Mouse (Mus musculus) heart, embryonic 10.5 days (tissue): ENCODE measurements at regions not wholly inside any gene's neighbourhood (a gene's known extent, or its start where the extent isn't known, plus 50 kb on each side); places are given as distances from the start of the nearest gene placed in this dataset.
A peak's percentile ranks its signal among the peaks of the same experiment; 100 is the strongest.

Experiments used
- DNase-seq: peaks from one replicate; pipeline ENCODE4 v3.0.0-alpha.2; 2017; ENCODE audit warnings: low spot score
- H3K27ac ChIP-seq: fragments of 300-500 bp; sonication (generic); 2 replicates; pipeline ENCODE4 v1.5.1; 2016; ENCODE audit warnings: mild to moderate bottlenecking
- H3K27me3 ChIP-seq: fragments of 300-500 bp; sonication (generic); 2 replicates; pipeline ENCODE4 v1.6.1; 2016; ENCODE audit warnings: mild to moderate bottlenecking; ENCODE audit not compliant: poor library complexity, insufficient read depth, severe bottlenecking
- H3K36me3 ChIP-seq: fragments of 300-500 bp; sonication (generic); 2 replicates; pipeline ENCODE4 v1.6.1; 2016; ENCODE audit warnings: mild to moderate bottlenecking, moderate library complexity
- H3K4me1 ChIP-seq: fragments of 300-500 bp; sonication (generic); 2 replicates; pipeline ENCODE4 v1.6.1; 2016; ENCODE audit warnings: mild to moderate bottlenecking
- H3K4me3 ChIP-seq: fragments of 300-500 bp; sonication (generic); 2 replicates; pipeline ENCODE4 v1.5.1; 2016; ENCODE audit warnings: mild to moderate bottlenecking, moderate library complexity
- H3K9me3 ChIP-seq: fragments of 300-500 bp; sonication (generic); 2 replicates; pipeline ENCODE4 v1.6.1; 2016; ENCODE audit warnings: mild to moderate bottlenecking, moderate library complexity
- WGBS: fragments of 180-500 bp; shearing (Covaris S2); methylation state at CpG from one replicate; pipeline ENCODE4 v1.1.7; 2016; 5-methylcytosine and 5-hydroxymethylcytosine counted together

DNA sequence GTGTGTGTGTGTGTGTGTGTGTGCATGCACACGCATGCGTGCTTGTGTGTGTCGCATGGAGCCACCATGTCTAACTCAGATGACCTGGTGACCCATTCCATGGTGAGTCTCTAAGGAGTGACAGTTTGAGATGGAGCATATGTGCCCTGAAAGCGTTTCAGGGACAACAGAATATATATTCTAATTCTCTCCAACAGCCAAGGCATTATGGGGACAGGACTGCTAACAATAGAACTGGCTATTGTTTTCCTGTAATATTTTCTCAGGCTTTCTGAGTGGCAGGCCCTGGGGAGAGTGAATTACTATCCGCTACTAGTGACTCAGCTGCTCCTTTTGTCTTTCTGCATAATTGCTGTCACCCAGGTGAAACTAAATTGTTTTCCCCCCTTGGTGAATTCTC is 898.7 kb upstream of the Lcorl start:
- Histone ChIP-seq H3K36me3 (no peaks in the 10 kb centered on the region), H3K27me3 (no peaks in the 10 kb centered on the region), H3K9me3 (no peaks in the 10 kb centered on the region), H3K4me3 (no peak overlapping the region), H3K27ac (peak overlapping the region; percentile 22; the same call in 1 of the 2 replicates), H3K4me1 (peaks cover 12% of the 10 kb centered on the region; the same call in 1 of the 2 replicates)
- no peak for DNase-seq
- 68% methylated on average over 4 of the region's 5 CpGs for WGBS

DNA sequence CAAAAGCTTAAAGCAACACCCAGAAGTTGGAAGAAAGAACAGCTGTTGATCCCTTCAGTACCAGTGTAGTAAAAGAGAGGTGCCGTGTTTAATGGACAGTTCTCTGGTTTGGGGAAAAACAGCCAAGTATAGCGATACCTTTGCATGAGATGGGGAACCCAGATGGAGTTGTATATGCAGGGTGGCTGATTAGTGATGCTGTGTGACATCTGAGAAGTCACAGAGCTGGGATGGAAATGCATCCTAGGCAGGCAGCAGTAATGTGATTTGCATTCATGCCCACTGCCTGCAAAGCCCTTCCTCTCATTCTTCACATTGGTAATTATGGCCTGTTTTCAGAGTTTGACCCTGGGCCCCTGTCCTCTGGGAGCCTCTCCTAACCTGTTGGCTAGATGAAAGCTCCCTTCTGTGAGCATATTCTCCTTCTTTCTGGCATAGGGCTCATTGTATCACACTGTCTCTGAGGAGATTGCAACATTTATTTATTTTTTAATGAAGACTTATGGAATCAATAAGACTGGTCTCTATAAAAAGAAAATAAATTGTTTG is 882.7 kb upstream of the Lcorl start:
- Histone ChIP-seq H3K27me3 (no peaks in the 10 kb centered on the region), H3K36me3 (no peaks in the 10 kb centered on the region), H3K9me3 (no peaks in the 10 kb centered on the region), H3K4me1 (no peaks in the 10 kb centered on the region), H3K4me3 (no peak overlapping the region), H3K27ac (no peak overlapping the region)
- no peak for DNase-seq
- 90% methylated on average over 2 of the region's 2 CpGs for WGBS

DNA sequence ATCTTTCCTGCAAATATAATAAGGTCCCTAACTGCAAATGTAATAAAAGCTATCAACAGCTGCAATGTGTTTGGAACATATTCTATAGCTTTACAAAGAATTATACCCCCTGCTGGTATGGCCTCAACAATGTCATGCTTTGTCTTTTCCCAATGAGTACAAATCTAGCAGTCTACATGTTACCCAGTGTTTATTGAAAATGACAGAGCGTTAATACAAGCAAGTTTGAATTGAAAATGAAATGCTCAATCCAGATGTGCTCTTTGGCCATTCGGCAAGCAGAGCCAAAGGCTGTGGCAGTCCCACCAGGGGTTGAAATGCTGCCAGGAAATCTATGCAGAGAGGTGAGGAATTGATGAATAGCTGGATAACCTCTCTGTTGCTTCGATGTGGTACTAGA is 875.1 kb upstream of the Lcorl start:
- no peak overlapping the region for H3K27ac ChIP-seq
- WGBS: 89% methylated on average over 3 of the region's 3 CpGs
- H3K4me3 ChIP-seq: no peak overlapping the region
- no peaks in the 10 kb centered on the region for H3K9me3 ChIP-seq
- H3K27me3 ChIP-seq: no peaks in the 10 kb centered on the region
- H3K4me1 ChIP-seq: no peaks in the 10 kb centered on the region
- H3K36me3 ChIP-seq: no peaks in the 10 kb centered on the region
- no peak for DNase-seq

DNA sequence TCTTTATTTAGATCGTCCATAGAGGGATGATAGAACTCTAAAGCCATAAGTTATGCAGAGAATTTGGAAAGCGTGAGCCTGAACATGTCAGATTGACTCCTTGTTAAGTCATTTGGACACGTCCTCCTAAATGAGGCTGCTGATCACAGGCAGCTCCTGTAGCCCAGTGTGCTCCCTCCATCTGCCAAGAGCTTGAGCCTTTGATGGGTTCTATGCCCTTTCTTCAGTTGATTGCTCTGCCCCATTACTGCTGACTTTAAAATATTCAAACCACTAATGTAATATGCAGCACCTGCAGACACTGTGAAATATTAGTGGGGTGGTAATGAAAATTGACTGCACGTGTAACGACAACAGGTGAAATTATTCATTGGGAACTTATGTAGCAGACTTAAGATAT is 874.6 kb upstream of the Lcorl start:
- WGBS: 83% methylated on average over 5 of the region's 5 CpGs
- Histone ChIP-seq H3K4me1 (no peaks in the 10 kb centered on the region), H3K4me3 (no peak overlapping the region), H3K27ac (no peak overlapping the region), H3K36me3 (no peaks in the 10 kb centered on the region), H3K27me3 (no peaks in the 10 kb centered on the region), H3K9me3 (no peaks in the 10 kb centered on the region)
- no peak for DNase-seq

DNA sequence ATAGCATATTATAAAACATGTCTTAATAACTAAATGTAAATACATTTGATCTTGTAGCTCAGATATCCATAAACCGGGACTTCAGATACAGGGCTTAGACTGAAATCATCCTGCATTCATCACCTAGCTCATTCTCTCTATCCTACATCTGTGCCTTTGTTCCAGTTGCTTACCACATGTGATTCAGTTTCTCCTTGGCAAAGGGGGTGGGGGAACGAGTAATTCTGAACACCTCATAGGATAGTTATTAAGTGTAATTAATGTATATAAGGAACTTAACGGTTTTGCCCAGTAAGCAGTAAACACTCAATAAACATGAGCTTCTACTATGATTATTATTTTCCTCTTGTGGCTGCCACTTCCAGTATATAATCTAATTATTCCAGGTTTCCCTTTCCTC is 873.9 kb upstream of the Lcorl start:
- 86% methylated on average over 3 of the region's 3 CpGs for WGBS
- Histone ChIP-seq H3K36me3 (no peaks in the 10 kb centered on the region), H3K9me3 (no peaks in the 10 kb centered on the region), H3K27me3 (no peaks in the 10 kb centered on the region), H3K27ac (no peak overlapping the region), H3K4me1 (no peaks in the 10 kb centered on the region), H3K4me3 (no peak overlapping the region)
- DNase-seq: no peak

DNA sequence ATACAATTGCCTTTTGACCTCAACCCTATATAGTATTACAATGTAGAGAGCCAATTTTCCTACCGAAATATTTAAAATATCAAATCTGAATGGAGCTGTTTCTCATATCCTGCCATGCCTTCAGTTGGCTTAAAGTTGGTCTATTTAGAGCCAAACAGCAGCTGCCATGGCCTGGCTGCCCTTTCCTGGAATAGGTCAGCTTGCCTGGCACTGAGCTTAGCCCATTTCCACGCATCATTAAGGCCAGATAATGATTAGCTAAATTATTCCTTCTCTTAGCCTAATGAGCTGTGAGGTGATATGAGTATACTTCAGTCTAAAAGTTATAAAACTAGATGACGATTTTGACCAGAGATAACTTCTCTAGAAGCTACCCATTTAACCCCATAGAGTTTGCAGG is 852.2 kb upstream of the Lcorl start:
- DNase-seq: no peak
- no peak overlapping the region for H3K4me3 ChIP-seq
- no peak overlapping the region for H3K27ac ChIP-seq
- H3K4me1 ChIP-seq: no peaks in the 10 kb centered on the region
- 73% methylated on average over 3 of the region's 3 CpGs for WGBS
- H3K27me3 ChIP-seq: no peaks in the 10 kb centered on the region
- no peaks in the 10 kb centered on the region for H3K9me3 ChIP-seq
- no peaks in the 10 kb centered on the region for H3K36me3 ChIP-seq

DNA sequence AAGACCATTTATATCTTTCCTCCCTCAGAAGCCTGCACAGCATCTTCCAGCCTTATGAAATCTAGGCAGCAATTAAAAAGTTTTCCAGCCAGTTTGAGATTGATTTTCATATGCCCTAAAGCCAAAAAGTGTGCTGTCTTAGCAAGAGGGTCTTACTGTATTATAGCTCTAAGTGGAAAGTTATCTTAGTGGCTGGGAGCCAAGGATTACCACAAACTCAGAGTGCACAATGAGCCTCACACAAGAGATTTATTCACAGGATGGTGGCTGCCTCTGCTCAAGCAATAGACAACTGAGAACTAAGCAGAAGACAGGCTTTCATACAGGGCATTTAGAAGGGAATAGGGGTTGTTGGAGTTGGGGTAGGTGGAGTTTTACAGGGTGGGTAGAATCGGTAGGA is 850.4 kb upstream of the Lcorl start:
- DNase-seq: no peak
- WGBS: 82% methylated on average over 1 of the region's 1 CpGs
- no peak overlapping the region for H3K27ac ChIP-seq
- no peaks in the 10 kb centered on the region for H3K36me3 ChIP-seq
- no peaks in the 10 kb centered on the region for H3K9me3 ChIP-seq
- no peak overlapping the region for H3K4me3 ChIP-seq
- no peaks in the 10 kb centered on the region for H3K27me3 ChIP-seq
- H3K4me1 ChIP-seq: no peaks in the 10 kb centered on the region

DNA sequence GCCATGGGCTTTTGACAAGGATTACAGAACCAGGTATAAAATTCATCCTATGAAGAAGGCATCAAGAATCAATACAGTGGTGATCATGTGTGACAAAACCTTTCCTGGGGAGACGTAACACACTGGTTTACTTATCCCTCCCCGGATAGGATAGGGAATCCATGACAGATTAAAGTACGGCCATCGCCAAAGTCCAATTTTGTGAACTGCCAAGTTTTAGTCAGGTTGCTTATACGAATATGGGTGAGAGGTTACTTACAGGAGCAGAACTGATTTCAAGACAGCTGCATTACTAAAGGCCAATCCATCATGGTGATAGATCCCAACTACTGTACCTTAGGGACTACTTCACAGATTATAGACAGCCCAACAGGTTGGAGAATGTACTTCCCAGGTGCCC is 849.6 kb upstream of the Lcorl start:
- 92% methylated on average over 5 of the region's 5 CpGs for WGBS
- no peaks in the 10 kb centered on the region for H3K36me3 ChIP-seq
- DNase-seq: no peak

DNA sequence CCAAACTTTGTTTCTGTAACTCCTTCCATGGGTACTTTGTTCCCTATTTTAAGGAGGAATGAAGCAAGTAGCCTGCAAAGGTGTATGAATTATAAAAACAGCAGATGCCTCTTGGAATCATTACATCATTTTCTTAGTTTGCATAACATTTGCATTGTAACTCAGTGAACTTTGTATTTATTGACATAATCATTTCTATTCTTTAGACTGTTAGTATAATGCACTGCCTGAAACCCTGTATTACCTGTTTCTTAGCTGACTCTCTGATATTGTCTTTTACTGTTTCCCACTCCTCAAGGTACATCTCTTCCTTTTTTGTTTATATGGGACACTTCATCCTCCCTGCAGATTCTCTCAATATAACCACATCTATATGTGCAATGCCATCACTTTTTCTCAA is 820.6 kb upstream of the Lcorl start:
- no peak overlapping the region for H3K27ac ChIP-seq
- H3K4me1 ChIP-seq: no peaks in the 10 kb centered on the region
- no peak overlapping the region for H3K4me3 ChIP-seq
- no peaks in the 10 kb centered on the region for H3K27me3 ChIP-seq
- no peaks in the 10 kb centered on the region for H3K36me3 ChIP-seq
- no peak for DNase-seq
- no peaks in the 10 kb centered on the region for H3K9me3 ChIP-seq

More for the DNA sequence above, 849.6 kb upstream of the Lcorl start:
- H3K9me3 ChIP-seq: no peaks in the 10 kb centered on the region
- no peak overlapping the region for H3K4me3 ChIP-seq
- H3K27me3 ChIP-seq: no peaks in the 10 kb centered on the region
- H3K27ac ChIP-seq: no peak overlapping the region
- no peaks in the 10 kb centered on the region for H3K4me1 ChIP-seq

DNA sequence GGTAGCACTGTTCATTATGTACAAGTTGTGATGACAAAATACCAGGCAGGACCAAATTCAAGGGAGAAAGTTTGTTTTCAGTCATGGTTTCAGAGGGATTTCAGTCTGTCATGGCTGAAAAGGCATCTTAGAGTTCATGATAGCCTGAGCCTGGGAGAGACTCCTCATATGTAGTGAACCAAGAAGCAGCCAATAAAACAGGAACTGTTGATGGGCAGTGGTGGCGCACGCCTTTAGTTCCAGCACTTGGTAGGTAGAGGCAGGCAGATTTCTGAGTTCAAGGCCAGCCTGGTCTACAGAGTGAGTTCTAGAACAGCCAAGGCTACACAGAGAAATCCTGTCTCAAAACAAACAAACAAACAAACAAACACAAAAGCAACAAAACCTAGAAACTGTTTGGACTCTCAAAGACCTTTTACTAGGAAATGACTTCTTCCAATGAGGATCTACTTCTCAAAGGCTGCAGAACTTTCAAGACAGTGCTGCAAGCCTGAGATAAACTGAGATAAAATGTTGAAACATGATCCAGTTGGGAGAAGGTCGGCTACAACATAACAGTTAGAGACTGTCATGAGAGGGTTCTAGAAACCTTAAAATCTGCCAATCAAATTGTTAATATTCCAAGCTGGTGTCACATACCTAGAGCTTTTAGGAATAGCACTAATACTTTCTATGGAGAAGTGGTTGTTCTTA is 817.5 kb upstream of the Lcorl start:
- Histone ChIP-seq H3K4me3 (no peak overlapping the region), H3K9me3 (no peaks in the 10 kb centered on the region)
- WGBS: 78% methylated on average over 3 of the region's 3 CpGs

DNA sequence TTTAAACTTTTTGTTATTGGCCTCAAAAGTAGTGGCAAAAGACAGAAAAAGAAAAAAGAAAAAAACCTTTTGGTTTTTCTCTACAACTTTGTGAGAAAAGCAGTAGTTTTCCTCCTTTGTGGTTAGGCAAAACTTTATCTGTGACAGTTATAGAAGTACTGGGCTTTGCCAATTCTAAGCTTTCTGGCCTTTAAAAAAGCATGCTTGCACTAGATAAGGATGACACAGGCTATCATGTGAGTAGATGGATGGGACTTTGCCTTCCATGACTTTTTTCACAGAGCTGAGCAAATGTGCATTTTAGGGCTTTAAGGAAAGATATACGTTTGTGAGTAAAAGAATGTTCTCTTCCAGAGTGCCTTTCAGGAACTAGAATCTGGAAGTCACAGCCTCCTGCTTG is 816.0 kb upstream of the Lcorl start:
- WGBS: 61% methylated on average over 1 of the region's 1 CpGs
- H3K36me3 ChIP-seq: no peaks in the 10 kb centered on the region
- no peaks in the 10 kb centered on the region for H3K4me1 ChIP-seq
- no peaks in the 10 kb centered on the region for H3K9me3 ChIP-seq
- no peak for DNase-seq
- no peaks in the 10 kb centered on the region for H3K27me3 ChIP-seq
- H3K27ac ChIP-seq: no peak overlapping the region
- no peak overlapping the region for H3K4me3 ChIP-seq

More for the DNA sequence above, 817.5 kb upstream of the Lcorl start:
- Histone ChIP-seq H3K4me1 (no peaks in the 10 kb centered on the region), H3K27ac (no peak overlapping the region), H3K36me3 (no peaks in the 10 kb centered on the region), H3K27me3 (no peaks in the 10 kb centered on the region)
- DNase-seq: no peak

DNA sequence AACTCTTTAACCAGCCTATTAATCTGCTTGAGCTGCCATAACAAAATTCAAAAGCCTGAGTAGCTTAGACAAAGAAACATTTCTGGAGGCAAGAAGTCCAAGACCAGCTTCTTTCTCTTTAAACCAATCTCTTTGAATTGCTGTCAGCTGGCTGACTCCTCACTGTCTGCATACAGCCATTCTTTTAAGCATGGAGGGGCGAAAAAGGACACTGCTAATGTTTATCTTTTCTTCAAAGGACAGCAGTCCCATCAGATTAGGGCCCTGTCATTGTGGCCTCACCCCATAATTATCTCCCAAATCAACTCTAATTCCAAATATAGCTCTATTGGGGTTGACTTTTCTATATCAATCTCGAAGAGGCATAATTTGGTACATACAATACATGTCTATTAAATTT is 813.1 kb upstream of the Lcorl start:
- 69% methylated on average over 2 of the region's 2 CpGs for WGBS
- DNase-seq: no peak

DNA sequence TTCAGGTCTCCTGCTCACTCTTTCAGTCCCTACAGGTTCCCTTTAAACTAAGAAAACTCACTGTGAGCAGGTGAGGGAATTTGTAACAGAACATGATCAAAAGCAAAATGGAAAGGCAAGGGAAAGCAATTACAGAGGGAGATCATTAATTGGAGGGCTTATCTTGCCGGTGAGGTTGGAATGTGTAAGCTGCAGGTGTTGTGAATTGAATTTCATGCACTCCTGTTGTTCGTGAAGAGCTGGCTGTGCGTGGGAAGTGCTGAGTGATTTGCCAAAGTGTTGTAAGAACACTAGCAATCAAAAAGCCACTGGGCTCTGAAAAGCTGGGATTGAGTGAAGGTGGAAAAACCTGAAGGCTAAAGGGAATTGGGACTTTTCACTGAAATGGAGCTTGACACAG is 808.8 kb upstream of the Lcorl start:
- Histone ChIP-seq H3K27me3 (no peaks in the 10 kb centered on the region), H3K4me3 (no peak overlapping the region), H3K27ac (no peak overlapping the region), H3K9me3 (no peaks in the 10 kb centered on the region), H3K36me3 (no peaks in the 10 kb centered on the region), H3K4me1 (no peaks in the 10 kb centered on the region)
- DNase-seq: no peak
- WGBS: 18% methylated on average over 3 of the region's 3 CpGs

More for the DNA sequence above, 813.1 kb upstream of the Lcorl start:
- H3K9me3 ChIP-seq: no peaks in the 10 kb centered on the region
- no peaks in the 10 kb centered on the region for H3K4me1 ChIP-seq
- H3K36me3 ChIP-seq: no peaks in the 10 kb centered on the region
- H3K27me3 ChIP-seq: no peaks in the 10 kb centered on the region
- no peak overlapping the region for H3K27ac ChIP-seq
- no peak overlapping the region for H3K4me3 ChIP-seq

DNA sequence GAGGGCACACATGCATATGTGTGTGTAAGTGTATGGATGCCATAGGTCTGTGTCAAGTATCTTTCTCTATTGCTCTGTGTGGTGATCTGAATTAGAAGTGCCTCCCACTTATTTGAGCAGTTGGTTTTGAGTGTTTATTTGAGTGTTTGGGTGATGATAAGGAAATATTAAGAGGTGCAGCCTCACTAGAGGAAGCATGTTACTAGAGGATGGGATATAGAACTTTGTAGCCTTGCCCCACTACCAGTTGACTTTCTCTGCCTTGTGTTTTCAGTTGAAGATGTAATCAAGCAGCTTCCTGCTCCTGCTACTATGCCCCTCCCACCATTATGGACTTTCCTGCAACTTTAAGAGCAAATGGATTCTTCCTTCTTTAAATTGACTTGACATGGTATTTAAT is 799.6 kb upstream of the Lcorl start:
- DNase-seq: no peak
- no peak overlapping the region for H3K27ac ChIP-seq
- no peaks in the 10 kb centered on the region for H3K4me1 ChIP-seq
- no peak overlapping the region for H3K4me3 ChIP-seq
- H3K9me3 ChIP-seq: no peaks in the 10 kb centered on the region
- H3K36me3 ChIP-seq: no peaks in the 10 kb centered on the region
- no peaks in the 10 kb centered on the region for H3K27me3 ChIP-seq
